Mouse (Mus musculus): ENCODE data around the gene Kifc3.

GRCm38 (mm10) chr8:95247277-95247676 lies 44.7 kb upstream of the Kifc3 start:
- TF ChIP-seq CTCF (IDR thresholded peaks at IDR 0.05; ENCODE audit: low read depth, low read length) (no peak), POLR2A (IDR thresholded peaks at IDR 0.05; ENCODE audit: borderline replicate concordance, low read depth, low read length) (no peak)

All from bone marrow macrophage, adult 2 months (primary cell).